Mouse (Mus musculus) spleen, adult 2 months (tissue): Measurements from ENCODE around the gene Rbm4b.

Experiments
- CTCF ChIP-seq: fragments of 200-500 bp; IDR thresholded peaks from 2 replicates; pipeline ENCODE4 v1.5.1; 2011; ENCODE audit warnings: mild to moderate bottlenecking, inconsistent platforms; ENCODE audit not compliant: insufficient read depth, insufficient read length, insufficient replicate concordance; ENCODE audit errors: extremely low read depth
- POLR2A ChIP-seq: fragments of 200-500 bp; IDR thresholded peaks from 2 replicates; pipeline ENCODE4 v1.6.1; 2011; ENCODE audit warnings: low read depth, low read length, inconsistent platforms

GRCm38 (mm10) chr19:4745681-4746080 is 10.6 kb upstream of the Rbm4b start:
- TF ChIP-seq CTCF = no peak
- no peak for TF ChIP-seq POLR2A
